In the genomic region with DNA sequence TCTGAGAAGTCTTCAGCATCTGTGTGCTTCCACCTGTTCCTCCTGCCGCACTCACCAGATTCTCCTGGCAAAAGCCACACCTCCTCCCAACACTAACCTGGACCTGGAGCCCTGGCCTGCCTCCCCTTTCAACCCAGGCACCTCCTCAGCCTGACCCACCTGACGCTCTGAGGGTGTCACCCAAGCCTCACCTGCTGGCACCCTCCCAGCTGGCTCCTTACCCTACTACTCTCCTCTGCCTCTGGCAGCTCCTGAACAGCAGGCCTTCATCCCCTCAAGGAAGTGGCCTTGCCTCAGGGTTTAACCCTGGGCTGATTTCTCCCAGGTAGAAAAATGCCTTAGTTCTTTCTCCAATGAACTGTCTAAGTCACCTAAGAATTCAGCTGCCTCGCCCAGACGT, we compare ENCODE assay signal across 17 mouse cellular contexts.
DNase-seq lines count a peak whose midpoint lies in the region; ATAC-seq lines count a peak whose summit lies in the region.
"Had no signal": no experiment of that assay in that cellular context is flagged by ENCODE, and none has a peak within 500 bp of the region (broad histone marks: within the 10 kb centered on the region; RNA-seq: fewer than 3 reads in every experiment).

No protein-coding gene starts in this region.

- no peak overlapping the region for H3K27ac ChIP-seq in forebrain, embryonic 15.5 days (replicated peaks)
- H3K27ac ChIP-seq: heart, embryonic 15.5 days; hindbrain, embryonic 12.5 days; liver, embryonic 12.5 days had no signal

- no peak overlapping the region for H3K9ac ChIP-seq in forebrain, embryonic 15.5 days (replicated peaks)
- H3K9ac ChIP-seq: heart, embryonic 15.5 days; hindbrain, embryonic 12.5 days; liver, embryonic 12.5 days had no signal

- intact Hi-C loops in heart, postnatal 25 days (cut with DNase I), result no loop called here

- H3K9me3 ChIP-seq in forebrain, embryonic 15.5 days, result no peaks in the 10 kb centered on the region
- H3K9me3 ChIP-seq: heart, embryonic 15.5 days; hindbrain, embryonic 12.5 days; liver, embryonic 12.5 days had no signal

- DNase-seq in urinary bladder, postnatal 14 days (ENCODE audit: low spot score), result peak; percentile 65
- no peak for DNase-seq in urinary bladder, postnatal 10 days (ENCODE audit: low spot score)
- peak; percentile 77 for DNase-seq in large intestine, adult 2 months (ENCODE audit: low read depth, low spot score)
- DNase-seq in lung, postnatal 4 days, result peak; percentile 69 to 84
- no peak for DNase-seq in heart, postnatal 25 days (ENCODE audit: low spot score)
- no peak for DNase-seq in right cerebral cortex, postnatal 10 days (ENCODE audit: low spot score in 2 of 2)
- DNase-seq: adrenal gland, postnatal 14 days; cerebellum, adult 2 months; layer of hippocampus, postnatal 36 days; midbrain, embryonic 14.5 days; right cerebral cortex, postnatal 4 days had no signal

- H3K36me3 ChIP-seq in forebrain, embryonic 15.5 days, result no peaks in the 10 kb centered on the region
- H3K36me3 ChIP-seq: heart, embryonic 15.5 days; hindbrain, embryonic 12.5 days; liver, embryonic 12.5 days had no signal

- no peak for ATAC-seq in forebrain, embryonic 15.5 days (replicated peaks)
- ATAC-seq: CD4-positive, CD25-positive, alpha-beta regulatory T cell, adult 4 months; forebrain, embryonic 14.5 days; liver, embryonic 12.5 days had no signal

- H3K27me3 ChIP-seq in forebrain, embryonic 15.5 days, result no peaks in the 10 kb centered on the region
- H3K27me3 ChIP-seq: heart, embryonic 15.5 days; hindbrain, embryonic 12.5 days; liver, embryonic 12.5 days had no signal

- 34% methylated on average over 4 of the region's 4 CpGs for WGBS in large intestine, adult 2 months
- WGBS in forebrain, embryonic 15.5 days, result 88% methylated on average over 4 of the region's 4 CpGs

- no peaks in the 10 kb centered on the region for H3K4me1 ChIP-seq in forebrain, embryonic 15.5 days
- H3K4me1 ChIP-seq: hindbrain, embryonic 12.5 days had no signal

- H3K4me3 ChIP-seq in forebrain, embryonic 15.5 days, result no peak overlapping the region
- H3K4me3 ChIP-seq: heart, embryonic 15.5 days; hindbrain, embryonic 12.5 days; liver, embryonic 12.5 days had no signal

- no peak overlapping the region for H3K4me2 ChIP-seq in forebrain, embryonic 15.5 days (replicated peaks)
- H3K4me2 ChIP-seq: heart, embryonic 15.5 days; hindbrain, embryonic 12.5 days; liver, embryonic 12.5 days had no signal

Comparison
In these comparisons a context has a peak if more than half of its experiments do, and no peak if none do; other contexts are left out.
1. DNase-seq: peak in urinary bladder, postnatal 14 days (single experiment), large intestine, adult 2 months (single experiment) and lung, postnatal 4 days (2 of 2); none in urinary bladder, postnatal 10 days (single experiment), heart, postnatal 25 days (single experiment) and right cerebral cortex, postnatal 10 days (0 of 2).